Mouse (Mus musculus) layer of hippocampus, postnatal 14 days (tissue): ENCODE measurements around the gene Btbd35f17. TPM values are rescaled to one million over a fixed set of nuclear protein-coding genes. Genes with fewer than 3 reads are reported as not detected.
"Not testable (repeated sequence)": the region's sequence is repeated elsewhere in the genome, so short reads cannot be mapped to it uniquely, and the experiment has no call there.

Experiments
- DNase-seq, 2 experiments: peaks; one replicate each; pipeline ENCODE4 v3.0.0; 2021 to 2022; ENCODE audit warnings: low spot score in 2 of 2, mixed read lengths in 1 of 2
- long read RNA-seq, 2 experiments: library from polyadenylated mRNA; stranded (forward); transcript quantifications; one replicate each; pipeline ENCODE4 v2.0.0; 2021
- total RNA-seq, 2 experiments: library from RNA; stranded (reverse); gene quantifications; 2 replicates each; pipeline ENCODE4 v1.2.3; 2021

The Btbd35f17 gene
- not detected for total RNA-seq
- long read RNA-seq, experiment 1, result 0 reads
- long read RNA-seq, experiment 2, result 0 reads

DNA sequence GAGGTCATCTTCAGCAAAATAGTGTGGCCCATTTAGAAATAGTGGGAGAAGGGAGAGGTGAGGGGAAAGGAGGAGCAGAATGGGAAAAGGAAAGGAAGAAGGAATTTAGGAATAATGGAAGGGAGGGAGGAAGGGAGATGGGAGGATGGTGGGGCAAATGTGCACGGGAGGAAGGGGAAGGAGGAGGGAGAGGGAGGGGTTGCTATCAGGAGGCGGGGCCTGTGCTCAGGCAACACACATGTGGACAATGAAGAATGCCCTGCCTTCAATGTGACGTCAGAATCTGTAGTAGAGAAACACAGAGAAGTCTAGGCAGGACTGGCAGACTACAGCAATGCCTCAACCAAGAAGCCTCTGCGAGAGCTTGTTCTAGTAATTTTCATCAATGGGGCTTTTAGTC is at the start of gene Btbd35f17:
Gene Btbd35f17 (plus strand): TSS at position 301 of the 400 bp plus-strand sequence.
- DNase-seq, result not testable (repeated sequence)

Other genes starting within 250 kb of the Btbd35f17 start
- gene Btbd35f28, start 174.1 kb upstream of the Btbd35f17 start, total RNA-seq, result not detected
- gene Btbd35f20, start 79.4 kb upstream of the Btbd35f17 start, total RNA-seq, result not detected